Mouse (Mus musculus): ENCODE data around the gene Snapc2. TPM values are rescaled to one million over a fixed set of nuclear protein-coding genes. Genes with fewer than 3 reads are reported as not detected.
A peak's percentile ranks its signal among the peaks of the same experiment; 100 is the strongest.
"Not testable (repeated sequence)": the region's sequence is repeated elsewhere in the genome, so short reads cannot be mapped to it uniquely, and the experiment has no call there.

The Snapc2 gene
- polyA plus RNA-seq, 1 experiment from 2014 or later = 57.1 TPM

DNA sequence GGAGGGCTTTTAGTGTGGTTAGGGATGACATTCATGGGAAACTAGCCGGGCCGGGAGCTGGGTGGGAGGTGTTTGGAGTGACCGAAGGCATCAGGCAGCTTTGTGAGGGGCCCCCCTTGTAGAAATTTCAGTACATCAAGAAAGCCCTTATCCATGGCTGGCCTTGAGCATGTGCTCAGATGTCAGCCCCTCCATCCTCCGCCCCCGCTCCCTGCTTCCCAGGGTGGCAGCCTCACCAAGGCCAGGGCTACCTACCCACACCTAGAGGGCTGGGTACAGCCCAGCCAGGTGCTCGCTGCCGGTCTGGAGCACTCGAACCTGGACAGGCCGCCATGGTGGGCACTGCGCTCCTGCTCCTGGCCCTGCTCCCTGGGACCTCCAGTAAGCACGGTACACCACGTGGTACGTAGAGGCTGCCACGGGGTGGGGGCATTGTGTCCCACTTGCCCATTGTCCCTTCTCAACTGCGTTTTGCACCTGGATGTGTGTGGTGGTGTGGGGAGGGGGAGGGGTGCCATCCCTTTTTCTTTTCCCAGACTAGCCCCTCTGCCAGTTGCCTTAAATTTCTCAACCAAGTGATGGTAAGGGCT, 4.8 kb upstream of the Snapc2 start, which contains the start of gene Tgfbr3l:
Gene Tgfbr3l (plus strand): TSS at position 264 of the 590 bp plus-strand sequence.
- Histone ChIP-seq H3K4me2 (replicated peaks; ENCODE audit: low read depth, low read length) (no peak within 1 kb of the TSS), H3K4me1 (ENCODE audit: control insufficient read depth, insufficient read depth, low read length) (peaks cover 7% of the 10 kb centered on the region; the same call in 1 of the 2 replicates), H3K9ac (replicated peaks; ENCODE audit: low read depth, low read length) (no peak within 1 kb of the TSS), H3K4me3 (ENCODE audit: low read depth, low read length) (no peak within 1 kb of the TSS), H3K27me3 (ENCODE audit: control insufficient read depth, insufficient read depth, low read length) (no peaks in the 10 kb centered on the region), H3K27ac (ENCODE audit: low read length) (no peak within 1 kb of the TSS), H3K9me3 (ENCODE audit: control insufficient read depth, low read depth, low read length) (no peaks in the 10 kb centered on the region), H3K36me3 (ENCODE audit: control insufficient read depth, insufficient read depth, low read length) (peaks cover 58% of the 10 kb centered on the region)
- WGBS = 74% methylated on average over 15 of the region's 15 CpGs
- no peak for ATAC-seq (ENCODE audit: insufficient number of reproducible peaks, insufficient read depth, low FRiP score, low read depth)

DNA sequence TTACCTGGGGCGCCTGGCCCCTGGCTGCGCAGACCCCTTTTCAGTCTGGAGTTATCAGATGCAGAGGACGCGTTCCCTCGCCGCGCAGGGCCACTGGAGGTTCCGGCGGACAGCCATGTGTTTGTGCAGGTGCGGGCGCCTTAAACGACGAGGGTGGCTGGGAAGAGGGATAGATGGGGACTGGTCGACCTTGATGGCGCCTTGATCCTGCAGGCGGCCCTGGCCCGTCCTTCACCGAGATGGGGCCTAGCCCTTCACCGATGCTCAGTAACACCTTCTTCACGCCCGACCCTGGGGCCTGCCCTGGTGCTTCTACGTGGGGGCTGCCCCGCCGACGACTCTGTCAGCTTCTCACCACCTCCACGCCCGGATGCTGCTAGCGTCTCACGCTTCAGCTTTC, 3.7 kb upstream of the Snapc2 start:
- 0 out of 2 replicates have a peak overlapping the region, but pooled peaks have one; percentile 7 for H3K4me2 ChIP-seq (replicated peaks; ENCODE audit: low read depth, low read length)
- H3K27ac ChIP-seq (ENCODE audit: low read length) = no peak overlapping the region; the same call in 1 of the 2 replicates
- H3K4me3 ChIP-seq (ENCODE audit: low read depth, low read length) = no peak overlapping the region
- H3K27me3 ChIP-seq (ENCODE audit: control insufficient read depth, insufficient read depth, low read length) = no peaks in the 10 kb centered on the region
- no peak for ATAC-seq (ENCODE audit: insufficient number of reproducible peaks, insufficient read depth, low FRiP score, low read depth)
- H3K9me3 ChIP-seq (ENCODE audit: control insufficient read depth, low read depth, low read length) = no peaks in the 10 kb centered on the region
- H3K36me3 ChIP-seq (ENCODE audit: control insufficient read depth, insufficient read depth, low read length) = peaks cover 46% of the 10 kb centered on the region
- H3K4me1 ChIP-seq (ENCODE audit: control insufficient read depth, insufficient read depth, low read length) = peaks cover 15% of the 10 kb centered on the region; the same call in 1 of the 2 replicates
- WGBS = 10% methylated on average over 29 of the region's 29 CpGs
- H3K9ac ChIP-seq (replicated peaks; ENCODE audit: low read depth, low read length) = no peak overlapping the region

DNA sequence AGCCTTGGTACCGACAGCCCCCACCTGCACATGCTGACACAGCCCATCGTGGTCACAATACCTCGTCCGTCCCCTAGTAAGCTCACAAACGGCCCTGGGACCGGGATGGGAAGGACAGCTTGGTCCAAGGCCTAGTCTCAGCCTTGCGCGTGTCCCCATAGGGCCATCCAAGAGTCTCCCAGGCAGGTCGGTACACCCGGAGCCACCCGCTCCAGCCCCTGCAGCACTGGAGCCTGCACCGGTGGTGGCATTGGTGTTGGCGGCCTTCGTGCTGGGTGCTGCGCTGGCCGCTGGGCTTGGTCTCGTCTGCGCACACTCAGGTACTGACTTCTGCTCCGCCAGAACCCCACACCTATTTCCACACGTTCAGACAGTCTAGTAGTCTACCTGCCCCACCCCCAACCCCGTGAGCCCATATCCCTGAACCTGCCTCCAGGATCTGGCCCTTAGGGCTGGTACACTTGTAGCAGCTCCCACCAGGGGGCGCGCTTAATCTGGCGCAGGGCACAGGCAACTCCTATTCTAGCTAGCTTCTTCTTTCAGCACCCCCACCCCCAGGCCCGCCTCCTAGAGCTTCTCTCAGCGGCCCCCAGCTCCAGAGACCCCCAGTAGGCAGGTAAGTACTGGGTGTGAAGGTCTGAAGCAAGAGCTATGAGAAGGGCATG, 2.4 kb upstream of the Snapc2 start:
- Histone ChIP-seq H3K4me3 (ENCODE audit: low read depth, low read length) (no peak overlapping the region), H3K27me3 (ENCODE audit: control insufficient read depth, insufficient read depth, low read length) (no peaks in the 10 kb centered on the region), H3K36me3 (ENCODE audit: control insufficient read depth, insufficient read depth, low read length) (peaks cover 46% of the 10 kb centered on the region), H3K9ac (replicated peaks; ENCODE audit: low read depth, low read length) (no peak overlapping the region), H3K4me2 (replicated peaks; ENCODE audit: low read depth, low read length) (no peak overlapping the region), H3K4me1 (ENCODE audit: control insufficient read depth, insufficient read depth, low read length) (peaks cover 17% of the 10 kb centered on the region; the same call in 1 of the 2 replicates), H3K9me3 (ENCODE audit: control insufficient read depth, low read depth, low read length) (no peaks in the 10 kb centered on the region), H3K27ac (ENCODE audit: low read length) (no peak overlapping the region)
- peak; percentile 7; the same call in 1 of the 2 replicates for ATAC-seq (ENCODE audit: insufficient number of reproducible peaks, insufficient read depth, low FRiP score, low read depth)
- WGBS = 39% methylated on average over 26 of the region's 26 CpGs

DNA sequence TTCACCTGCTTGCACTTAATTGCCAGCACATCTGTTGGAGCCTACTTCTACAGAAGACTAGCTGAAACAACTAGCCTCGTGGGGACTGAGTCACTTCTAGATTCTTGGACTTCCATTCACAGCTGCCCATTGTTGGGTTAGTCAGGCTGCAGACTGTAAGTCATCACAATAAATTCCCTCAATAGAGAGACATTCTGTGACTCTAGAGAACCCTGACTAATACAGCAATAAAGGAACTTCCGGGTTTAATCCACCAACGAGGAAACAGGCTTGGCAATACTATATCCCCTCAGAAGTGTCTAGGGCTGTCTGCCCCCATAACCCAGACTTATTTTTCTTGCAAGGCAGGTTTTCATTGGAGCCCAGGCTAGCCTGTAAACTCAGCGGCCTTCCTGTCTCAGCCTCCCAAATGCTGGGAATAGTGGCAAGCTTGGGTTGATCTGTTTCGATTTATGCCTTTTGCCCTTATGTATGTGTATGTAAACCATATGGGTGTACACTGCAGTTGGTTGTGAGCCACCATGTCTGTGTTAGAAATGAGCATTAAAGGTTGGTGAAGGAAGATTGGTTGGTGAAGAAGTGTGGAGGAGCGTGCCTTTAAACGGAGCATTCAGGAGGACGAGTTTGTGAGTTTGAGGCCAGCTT, 642 bp upstream of the Snapc2 start:
- WGBS = 44% methylated on average over 8 of the region's 8 CpGs
- no peaks in the 10 kb centered on the region for H3K9me3 ChIP-seq (ENCODE audit: control insufficient read depth, low read depth, low read length)
- peak overlapping the region; percentile 74 for H3K27ac ChIP-seq (ENCODE audit: low read length)
- peak overlapping the region; percentile 56 for H3K4me3 ChIP-seq (ENCODE audit: low read depth, low read length)
- peaks cover 42% of the 10 kb centered on the region for H3K36me3 ChIP-seq (ENCODE audit: control insufficient read depth, insufficient read depth, low read length)
- peak overlapping the region; percentile 61 for H3K9ac ChIP-seq (replicated peaks; ENCODE audit: low read depth, low read length)
- H3K27me3 ChIP-seq (ENCODE audit: control insufficient read depth, insufficient read depth, low read length) = no peaks in the 10 kb centered on the region
- peak overlapping the region; percentile 67 for H3K4me2 ChIP-seq (replicated peaks; ENCODE audit: low read depth, low read length)
- ATAC-seq (ENCODE audit: insufficient number of reproducible peaks, insufficient read depth, low FRiP score, low read depth) = no peak
- peaks cover 17% of the 10 kb centered on the region; the same call in 1 of the 2 replicates for H3K4me1 ChIP-seq (ENCODE audit: control insufficient read depth, insufficient read depth, low read length)

DNA sequence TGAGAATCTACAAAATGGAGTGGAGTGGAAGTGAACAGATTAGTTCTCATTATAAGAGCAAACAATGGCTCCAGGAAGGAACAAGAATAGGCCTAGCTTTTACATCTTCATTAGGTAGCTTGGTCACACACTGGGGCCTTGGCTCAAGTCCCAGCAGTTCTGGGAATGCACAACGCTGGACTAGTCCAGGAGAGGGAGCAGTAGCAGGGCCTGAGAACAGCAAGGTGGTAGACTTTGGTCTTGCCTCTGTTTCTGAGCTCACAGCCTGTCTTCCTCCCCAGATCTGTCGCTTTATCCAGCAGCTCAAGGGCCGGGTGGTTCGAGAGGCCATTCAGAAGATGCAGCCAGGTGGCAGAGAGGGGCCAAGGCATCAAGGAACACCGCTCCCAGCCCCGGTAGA, 1.1 kb downstream of the Snapc2 start:
- Histone ChIP-seq H3K4me2 (replicated peaks; ENCODE audit: low read depth, low read length) (peak overlapping the region; percentile 67), H3K4me1 (ENCODE audit: control insufficient read depth, insufficient read depth, low read length) (peaks cover 22% of the 10 kb centered on the region; the same call in 1 of the 2 replicates), H3K9ac (replicated peaks; ENCODE audit: low read depth, low read length) (no peak overlapping the region), H3K9me3 (ENCODE audit: control insufficient read depth, low read depth, low read length) (no peaks in the 10 kb centered on the region), H3K27me3 (ENCODE audit: control insufficient read depth, insufficient read depth, low read length) (no peaks in the 10 kb centered on the region), H3K4me3 (ENCODE audit: low read depth, low read length) (peak overlapping the region; percentile 56), H3K36me3 (ENCODE audit: control insufficient read depth, insufficient read depth, low read length) (peaks cover 31% of the 10 kb centered on the region), H3K27ac (ENCODE audit: low read length) (peak overlapping the region; percentile 55; the same call in 1 of the 2 replicates)
- 66% methylated on average over 6 of the region's 6 CpGs for WGBS
- ATAC-seq (ENCODE audit: insufficient number of reproducible peaks, insufficient read depth, low FRiP score, low read depth) = no peak

DNA sequence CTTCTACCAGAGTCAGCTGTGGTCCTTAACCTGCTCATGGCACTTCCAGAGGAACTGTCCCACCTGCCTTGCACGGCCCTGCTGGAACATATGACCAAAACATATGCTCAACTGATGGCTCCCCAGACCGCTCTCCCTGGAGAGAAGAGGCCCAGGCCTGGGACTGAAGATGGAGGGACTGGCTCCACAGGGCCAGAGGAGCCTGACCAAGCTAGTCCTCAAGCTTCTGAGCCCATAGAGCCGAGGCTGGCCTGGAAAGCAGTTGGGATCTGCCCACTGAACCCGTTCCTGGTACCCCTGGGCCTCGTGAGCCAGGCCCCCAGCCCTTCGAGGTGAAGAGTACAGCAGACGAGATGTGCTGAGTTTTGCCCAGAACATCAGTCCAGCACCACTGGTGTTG, 2.6 kb downstream of the Snapc2 start:
- not testable (repeated sequence) for ATAC-seq (ENCODE audit: insufficient number of reproducible peaks, insufficient read depth, low FRiP score, low read depth); H3K9ac ChIP-seq (replicated peaks; ENCODE audit: low read depth, low read length); H3K4me2 ChIP-seq (replicated peaks; ENCODE audit: low read depth, low read length); H3K9me3 ChIP-seq (ENCODE audit: control insufficient read depth, low read depth, low read length); H3K4me3 ChIP-seq (ENCODE audit: low read depth, low read length); H3K27me3 ChIP-seq (ENCODE audit: control insufficient read depth, insufficient read depth, low read length); H3K27ac ChIP-seq (ENCODE audit: low read length)
- WGBS = 83% methylated on average over 7 of the region's 7 CpGs
- peaks cover 31% of the 10 kb centered on the region for H3K36me3 ChIP-seq (ENCODE audit: control insufficient read depth, insufficient read depth, low read length)
- H3K4me1 ChIP-seq (ENCODE audit: control insufficient read depth, insufficient read depth, low read length) = peaks cover 27% of the 10 kb centered on the region; the same call in 1 of the 2 replicates

DNA sequence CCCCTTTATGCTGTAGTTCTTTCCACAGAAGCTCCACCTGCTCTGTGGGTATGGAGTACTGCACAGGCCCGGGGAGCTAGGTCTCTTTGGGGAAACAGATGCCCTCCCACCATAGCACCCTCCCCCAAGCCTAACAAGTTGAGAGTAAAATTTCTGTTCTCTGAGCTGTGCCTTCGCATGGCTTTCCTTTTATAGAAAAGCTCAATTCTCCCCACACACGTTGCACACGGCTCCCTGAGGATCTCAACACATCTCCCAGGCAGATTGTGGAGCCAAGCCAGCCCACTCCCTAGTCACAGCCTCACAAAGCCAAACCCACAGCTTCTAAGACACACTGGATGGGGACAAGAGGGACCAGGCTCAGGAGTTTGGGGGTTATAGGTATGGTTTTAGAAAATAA, 4.0 kb downstream of the Snapc2 start:
- Histone ChIP-seq H3K36me3 (ENCODE audit: control insufficient read depth, insufficient read depth, low read length) (peaks cover 38% of the 10 kb centered on the region), H3K9me3 (ENCODE audit: control insufficient read depth, low read depth, low read length) (no peaks in the 10 kb centered on the region), H3K27me3 (ENCODE audit: control insufficient read depth, insufficient read depth, low read length) (no peaks in the 10 kb centered on the region), H3K4me3 (ENCODE audit: low read depth, low read length) (no peak overlapping the region), H3K4me1 (ENCODE audit: control insufficient read depth, insufficient read depth, low read length) (peaks cover 24% of the 10 kb centered on the region; the same call in 1 of the 2 replicates), H3K4me2 (replicated peaks; ENCODE audit: low read depth, low read length) (peak overlapping the region; percentile 76; the same call in 1 of the 2 replicates), H3K27ac (ENCODE audit: low read length) (peak overlapping the region; percentile 72; the same call in 1 of the 2 replicates), H3K9ac (replicated peaks; ENCODE audit: low read depth, low read length) (no peak overlapping the region)
- 64% methylated on average over 4 of the region's 4 CpGs for WGBS
- no peak for ATAC-seq (ENCODE audit: insufficient number of reproducible peaks, insufficient read depth, low FRiP score, low read depth)

DNA sequence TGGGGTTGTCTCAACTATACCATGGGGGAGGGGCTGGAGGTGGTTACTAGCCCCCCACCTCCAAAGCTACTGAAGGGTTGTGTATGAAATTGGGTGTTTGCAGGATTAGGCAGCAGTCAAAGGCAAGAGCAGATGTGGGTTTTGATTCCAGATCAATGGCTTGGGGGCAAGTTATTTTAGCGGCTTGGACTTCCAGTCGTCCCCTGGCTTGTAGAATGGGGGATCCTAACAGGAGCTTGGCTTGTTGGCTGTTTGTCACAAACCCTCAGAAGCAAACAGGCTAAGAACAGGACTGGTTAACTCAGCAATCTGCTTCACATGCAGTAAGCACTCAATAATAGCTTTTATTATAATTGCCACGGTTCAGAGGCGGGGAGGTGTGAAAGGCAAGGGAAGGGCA, 4.5 kb downstream of the Snapc2 start:
- Histone ChIP-seq H3K9ac (replicated peaks; ENCODE audit: low read depth, low read length) (no peak overlapping the region), H3K4me2 (replicated peaks; ENCODE audit: low read depth, low read length) (peak overlapping the region; percentile 76), H3K9me3 (ENCODE audit: control insufficient read depth, low read depth, low read length) (no peaks in the 10 kb centered on the region), H3K4me1 (ENCODE audit: control insufficient read depth, insufficient read depth, low read length) (peaks cover 22% of the 10 kb centered on the region; the same call in 1 of the 2 replicates), H3K27me3 (ENCODE audit: control insufficient read depth, insufficient read depth, low read length) (no peaks in the 10 kb centered on the region), H3K27ac (ENCODE audit: low read length) (no peak overlapping the region), H3K36me3 (ENCODE audit: control insufficient read depth, insufficient read depth, low read length) (peaks cover 42% of the 10 kb centered on the region), H3K4me3 (ENCODE audit: low read depth, low read length) (peak overlapping the region; percentile 76; the same call in 1 of the 2 replicates)
- no peak for ATAC-seq (ENCODE audit: insufficient number of reproducible peaks, insufficient read depth, low FRiP score, low read depth)
- 78% methylated on average over 4 of the region's 4 CpGs for WGBS
